Mouse (Mus musculus) cortical plate, adult 2 months (tissue): ENCODE data around the gene Naaladl2.

ENCODE experiments used
- CTCF ChIP-seq: fragments of 200-500 bp; IDR thresholded peaks from 2 replicates; pipeline ENCODE4 v1.5.1; 2011; ENCODE audit warnings: mild to moderate bottlenecking, control low read depth, low read length; ENCODE audit not compliant: insufficient read depth; ENCODE audit errors: extremely low read depth
- POLR2A ChIP-seq: fragments of 200-500 bp; IDR thresholded peaks from 2 replicates; pipeline ENCODE4 v1.6.1; 2011; ENCODE audit warnings: mild to moderate bottlenecking, low read length, control low read depth; ENCODE audit not compliant: insufficient read depth; ENCODE audit errors: extremely low read depth

DNA sequence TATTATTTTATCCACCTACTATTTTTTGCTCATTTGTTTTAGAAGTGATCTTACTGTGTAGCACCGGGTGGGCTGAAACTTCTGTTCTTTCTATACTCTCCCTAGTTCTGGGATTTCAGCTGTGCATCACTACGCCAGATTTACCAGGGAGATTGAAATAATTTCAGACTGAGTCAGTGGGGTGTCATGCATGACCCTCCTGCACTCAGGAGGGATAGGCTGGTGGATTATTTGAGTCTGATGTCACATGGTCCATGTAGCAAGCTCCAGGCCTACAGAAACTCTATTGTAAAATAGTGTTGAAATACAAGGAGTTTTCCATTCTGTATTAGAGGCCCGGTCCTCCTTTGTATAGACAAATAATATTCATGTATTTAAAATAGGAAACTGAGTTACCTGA lies 360.0 kb downstream of the Naaladl2 start:
- no peak for TF ChIP-seq CTCF
- TF ChIP-seq POLR2A, result no peak
